Mouse (Mus musculus): Measurements from ENCODE around the gene Blzf1. TPM values are rescaled to one million over a fixed set of nuclear protein-coding genes. Genes with fewer than 3 reads are reported as not detected.

Blzf1 gene
- polyA plus RNA-seq (2012; rRNA removed): 0.62 and 0.75 TPM in 2 replicates

GRCm38 (mm10) chr1:164307124-164307751, at the start of gene Blzf1:
Gene Blzf1 (minus strand): TSS chr1:164307489.

GRCm38 (mm10) chr1:164303821-164304220, 3.5 kb downstream of the Blzf1 start, which contains the start of gene Nme7:
Gene Nme7 (plus strand): TSS chr1:164304121.

GRCm38 (mm10) chr1:164275455-164275954, 31.8 kb downstream of the Blzf1 start, which contains the start of gene Ccdc181:
Gene Ccdc181 (plus strand): TSS chr1:164275585.

GRCm38 (mm10) chr1:164248465-164249331, 58.6 kb downstream of the Blzf1 start, which contains the start of gene Slc19a2:
Gene Slc19a2 (plus strand): TSS chr1:164249046.

Other genes starting within 250 kb of the Blzf1 start
- gene Sell, start 245.5 kb downstream of the Blzf1 start, polyA plus RNA-seq (2012; rRNA removed): 0.03 and 0.15 TPM in 2 replicates
- 0.46 and 0.48 TPM in 2 replicates for gene Selp, start 192.2 kb downstream of the Blzf1 start, polyA plus RNA-seq (2012; rRNA removed)
- 0.58 and 0.66 TPM in 2 replicates for gene F5, start 155.7 kb downstream of the Blzf1 start, polyA plus RNA-seq (2012; rRNA removed)
- gene Slc19a2, start 58.4 kb downstream of the Blzf1 start, polyA plus RNA-seq (2012; rRNA removed): 7.1 and 10.1 TPM in 2 replicates
- gene Ccdc181, start 31.9 kb downstream of the Blzf1 start, polyA plus RNA-seq (2012; rRNA removed): 1.0 and 1.3 TPM in 2 replicates
- 2.4 and 3.1 TPM in 2 replicates for gene Nme7, start 3.4 kb downstream of the Blzf1 start, polyA plus RNA-seq (2012; rRNA removed)
- 96.9 and 110 TPM in 2 replicates for gene Atp1b1, start 150.9 kb upstream of the Blzf1 start, polyA plus RNA-seq (2012; rRNA removed)